Mouse (Mus musculus) liver, embryonic 15.5 days (tissue): Measurements from ENCODE around the gene Tbc1d10a. TPM values are rescaled to one million over a fixed set of nuclear protein-coding genes. Genes with fewer than 3 reads are reported as not detected.

Experiments used
- ATAC-seq: fragments of 200-750 bp; cut with Nextera tagmentation; 2 replicates; pipeline ENCODE4 v1.8.0; 2017; ENCODE audit warnings: moderate number of reproducible peaks, mild to moderate bottlenecking, moderate library complexity; ENCODE audit not compliant: insufficient read depth
- H3K27ac ChIP-seq: fragments of 300-500 bp; sonication (generic); replicated peaks from 2 replicates; pipeline ENCODE4 v1.5.1; 2015; ENCODE audit warnings: mild to moderate bottlenecking, inconsistent platforms
- H3K27me3 ChIP-seq: fragments of 300-500 bp; sonication (generic); 2 replicates; pipeline ENCODE4 v1.6.1; 2015; ENCODE audit warnings: mild to moderate bottlenecking, inconsistent platforms
- H3K36me3 ChIP-seq: fragments of 300-500 bp; sonication (generic); replicated peaks from 2 replicates; pipeline ENCODE4 v1.6.1; 2015; ENCODE audit warnings: moderate library complexity, mild to moderate bottlenecking, inconsistent platforms
- H3K4me1 ChIP-seq: fragments of 300-500 bp; sonication (generic); replicated peaks from 2 replicates; pipeline ENCODE4 v1.6.1; 2015; ENCODE audit warnings: inconsistent platforms
- H3K4me2 ChIP-seq: fragments of 300-500 bp; sonication (generic); 2 replicates; pipeline ENCODE4 v1.6.1; 2015; ENCODE audit warnings: moderate library complexity, mild to moderate bottlenecking, inconsistent platforms
- H3K4me3 ChIP-seq: fragments of 300-500 bp; sonication (generic); replicated peaks from 2 replicates; pipeline ENCODE4 v1.5.1; 2015; ENCODE audit warnings: mild to moderate bottlenecking, inconsistent platforms
- H3K9ac ChIP-seq: fragments of 300-500 bp; sonication (generic); 2 replicates; pipeline ENCODE4 v1.6.1; 2015; ENCODE audit warnings: moderate library complexity, mild to moderate bottlenecking, inconsistent platforms
- H3K9me3 ChIP-seq: fragments of 300-500 bp; sonication (generic); replicated peaks from 2 replicates; pipeline ENCODE4 v1.6.1; 2016; ENCODE audit warnings: inconsistent platforms
- WGBS: fragments of 180-500 bp; shearing (Covaris S2); methylation state at CpG from one replicate; pipeline ENCODE4 v1.1.7; 2015; ENCODE audit warnings: mixed read lengths; ENCODE audit not compliant: insufficient replicate concordance; 5-methylcytosine and 5-hydroxymethylcytosine counted together
- microRNA-seq: library from miRNA; unstranded; fragments of <30 nt; microRNA quantifications from one replicate; pipeline ENCODE4, GENCODE M21; 2016
- polyA plus RNA-seq: library from polyadenylated mRNA; unstranded; fragments of >200 nt; fragmentation: Nextera tagmentation; extraction: Ambion mirVana; gene quantifications from 2 replicates; pipeline ENCODE4 v1.2.1, GENCODE M21; 2015

The Tbc1d10a gene
- polyA plus RNA-seq, 1 experiment from 2014 or later, result 7.0 TPM

DNA sequence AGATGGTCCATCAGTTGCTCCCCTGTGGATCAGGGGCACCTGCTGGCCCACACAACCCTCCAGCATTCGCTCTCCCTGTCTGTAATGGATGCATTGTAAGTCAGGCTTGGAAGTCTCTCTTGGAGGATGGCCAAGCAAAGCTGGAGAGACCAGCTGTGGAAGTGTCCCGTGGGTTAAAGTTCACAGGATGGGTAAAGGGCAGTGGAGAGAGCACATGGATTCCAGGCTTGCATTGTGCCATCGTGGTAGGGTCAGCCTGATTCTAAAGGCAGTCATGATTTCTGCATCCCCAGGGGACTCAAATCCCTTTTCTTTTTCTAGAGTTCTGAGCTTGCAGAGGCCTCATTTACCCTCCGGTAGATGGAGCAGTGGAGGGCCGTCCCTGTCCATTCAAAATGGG, 71.2 kb downstream of the Tbc1d10a start:
- no peaks in the 10 kb centered on the region for H3K9me3 ChIP-seq
- no peaks in the 10 kb centered on the region for H3K36me3 ChIP-seq
- 61% methylated on average over 5 of the region's 5 CpGs for WGBS
- no peak overlapping the region for H3K9ac ChIP-seq
- no peak overlapping the region for H3K4me3 ChIP-seq
- no peak overlapping the region for H3K4me2 ChIP-seq
- H3K4me1 ChIP-seq, result peaks cover 35% of the 10 kb centered on the region
- no peak overlapping the region for H3K27ac ChIP-seq
- ATAC-seq, result no peak
- H3K27me3 ChIP-seq, result peaks cover 5% of the 10 kb centered on the region; the same call in 1 of the 2 replicates

DNA sequence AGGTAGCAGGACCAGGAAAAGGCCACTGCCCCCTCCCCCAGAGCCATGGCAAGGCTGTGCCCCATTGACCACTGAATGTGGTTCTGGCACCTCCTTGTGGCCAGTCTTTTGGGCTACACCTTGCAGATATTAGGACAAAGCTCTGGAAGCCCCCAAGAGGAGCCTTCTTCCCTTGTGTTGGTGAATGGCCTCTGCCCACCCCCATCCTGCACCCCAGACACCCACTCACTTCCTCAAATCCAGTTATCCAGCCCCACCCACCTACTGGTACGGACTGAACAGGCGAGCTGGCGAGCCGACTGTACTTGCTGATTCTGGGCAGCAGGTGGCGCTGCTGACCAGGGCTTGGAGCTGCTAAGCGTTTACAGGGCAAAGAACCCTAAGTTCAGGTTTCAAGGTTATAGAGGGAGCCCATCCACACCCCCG, 72.1 kb downstream of the Tbc1d10a start:
- H3K4me2 ChIP-seq, result peak overlapping the region; percentile 50
- H3K9me3 ChIP-seq, result no peaks in the 10 kb centered on the region
- H3K27ac ChIP-seq, result no peak overlapping the region
- peaks cover 8% of the 10 kb centered on the region for H3K27me3 ChIP-seq
- H3K4me1 ChIP-seq, result peaks cover 37% of the 10 kb centered on the region
- WGBS, result under 1% methylated on average over 7 of the region's 7 CpGs
- H3K9ac ChIP-seq, result no peak overlapping the region
- no peaks in the 10 kb centered on the region for H3K36me3 ChIP-seq
- ATAC-seq, result peak; percentile 60
- H3K4me3 ChIP-seq, result no peak overlapping the region

DNA sequence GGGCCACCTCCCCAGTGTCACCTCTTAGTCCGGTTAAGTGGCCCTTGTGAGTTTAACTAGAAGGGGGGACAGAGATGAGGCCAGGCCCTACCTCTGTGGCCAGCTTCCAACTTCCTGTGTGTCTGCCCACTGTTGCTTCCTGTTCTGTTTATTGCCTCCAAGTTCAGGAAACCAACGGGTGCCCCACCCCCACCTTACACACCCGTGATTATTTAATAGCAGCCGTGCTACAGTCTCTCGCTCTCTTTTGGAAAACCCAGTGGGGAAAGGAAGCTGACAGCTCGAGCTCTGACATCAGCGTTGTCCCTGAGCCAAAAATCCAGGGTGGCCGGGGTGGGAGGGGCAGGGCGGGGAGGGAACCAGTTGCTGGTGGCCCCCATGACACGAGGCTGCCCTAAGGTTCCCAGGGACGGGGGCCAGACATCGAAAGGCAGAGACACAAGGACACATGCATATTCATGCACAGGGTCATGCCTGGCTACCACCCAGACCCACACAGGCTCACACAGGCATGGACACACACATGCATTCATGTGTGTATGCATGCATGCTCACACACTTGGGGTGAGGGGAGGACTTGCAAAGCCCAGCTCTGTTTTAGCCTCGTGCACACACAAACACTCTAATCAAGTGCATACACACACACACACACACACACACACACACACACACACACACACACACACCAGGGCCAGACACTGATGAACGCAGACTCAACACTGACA, 74.0 kb downstream of the Tbc1d10a start:
- Histone ChIP-seq H3K9me3 (no peaks in the 10 kb centered on the region), H3K36me3 (no peaks in the 10 kb centered on the region), H3K4me2 (peak overlapping the region; percentile 44), H3K27ac (no peak overlapping the region), H3K9ac (no peak overlapping the region), H3K4me3 (no peak overlapping the region), H3K27me3 (peaks cover 28% of the 10 kb centered on the region), H3K4me1 (peaks cover 37% of the 10 kb centered on the region)
- 13% methylated on average over 14 of the region's 14 CpGs for WGBS
- no peak for ATAC-seq

DNA sequence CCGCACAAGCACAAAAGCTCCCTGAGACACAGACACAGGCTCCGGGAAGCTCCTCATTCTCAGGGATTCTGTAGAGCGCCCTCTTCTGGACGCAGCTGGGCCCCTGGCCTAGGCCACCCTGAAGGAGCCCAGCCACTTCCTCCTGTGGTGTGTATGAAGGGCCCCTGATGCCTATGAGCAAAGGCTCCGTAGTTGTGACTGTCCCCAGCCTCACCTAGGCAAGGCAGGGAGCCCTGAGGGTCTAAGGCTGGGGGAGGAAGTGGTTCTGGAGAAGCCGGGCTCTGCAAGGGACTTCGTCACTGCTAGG, 74.6 kb downstream of the Tbc1d10a start:
- Histone ChIP-seq H3K27ac (no peak overlapping the region), H3K36me3 (no peaks in the 10 kb centered on the region), H3K4me2 (peak overlapping the region; percentile 44; the same call in 1 of the 2 replicates), H3K4me3 (no peak overlapping the region), H3K9ac (no peak overlapping the region), H3K27me3 (peaks cover 33% of the 10 kb centered on the region), H3K4me1 (peaks cover 39% of the 10 kb centered on the region), H3K9me3 (no peaks in the 10 kb centered on the region)
- 0 out of 2 replicates have a peak, but pooled peaks have one; percentile 6 for ATAC-seq
- 26% methylated on average over 7 of the region's 7 CpGs for WGBS

DNA sequence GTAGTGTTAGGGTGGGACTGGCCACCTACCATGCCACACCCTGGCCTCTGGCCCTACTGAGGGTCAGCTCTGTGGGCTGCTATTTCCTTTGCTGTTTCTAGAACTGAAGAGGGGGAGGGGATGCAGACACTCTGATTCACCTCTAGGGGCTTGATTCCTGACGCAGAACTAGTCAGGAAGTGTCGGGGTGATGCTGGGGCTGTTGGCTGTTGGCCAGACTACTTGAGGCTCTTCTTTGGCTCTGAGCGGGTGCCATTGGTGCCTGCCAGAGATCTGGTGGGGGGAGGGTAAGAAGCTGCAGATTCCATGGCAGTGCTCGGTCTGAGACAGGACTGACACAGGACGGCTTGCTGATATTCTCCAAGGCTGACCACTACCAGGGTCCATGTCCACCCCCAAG, 75.4 kb downstream of the Tbc1d10a start:
- H3K9me3 ChIP-seq, result no peaks in the 10 kb centered on the region
- no peak overlapping the region for H3K4me2 ChIP-seq
- no peak overlapping the region for H3K9ac ChIP-seq
- peaks cover 41% of the 10 kb centered on the region for H3K27me3 ChIP-seq
- H3K36me3 ChIP-seq, result no peaks in the 10 kb centered on the region
- no peak for ATAC-seq
- WGBS, result 39% methylated on average over 5 of the region's 5 CpGs
- no peak overlapping the region for H3K4me3 ChIP-seq
- H3K27ac ChIP-seq, result no peak overlapping the region
- H3K4me1 ChIP-seq, result peaks cover 40% of the 10 kb centered on the region

DNA sequence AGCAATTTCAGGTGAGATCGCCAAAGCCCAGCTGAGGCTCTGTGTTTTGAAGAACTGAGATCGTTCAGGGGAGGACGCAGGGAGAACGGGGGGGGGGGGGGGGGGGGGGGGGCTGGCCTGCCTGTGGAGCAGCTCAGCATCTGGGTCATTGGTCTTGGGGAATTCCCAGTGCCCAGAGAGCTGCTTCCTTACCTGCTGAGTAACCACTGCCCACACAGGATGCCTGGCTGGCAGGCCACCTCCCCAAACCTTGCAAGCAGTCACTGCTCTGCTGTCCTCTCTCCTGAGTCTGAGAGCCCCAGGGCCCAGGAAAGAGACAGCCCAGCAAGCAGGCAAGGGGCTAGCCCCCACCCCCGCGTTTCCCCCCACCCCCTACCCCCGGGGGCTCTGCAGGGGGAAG, 76.3 kb downstream of the Tbc1d10a start:
- 27% methylated on average over 7 of the region's 7 CpGs for WGBS
- no peak for ATAC-seq
- H3K36me3 ChIP-seq, result no peaks in the 10 kb centered on the region
- H3K4me3 ChIP-seq, result no peak overlapping the region
- H3K9ac ChIP-seq, result no peak overlapping the region
- H3K4me2 ChIP-seq, result no peak overlapping the region
- peaks cover 36% of the 10 kb centered on the region for H3K4me1 ChIP-seq
- peaks cover 50% of the 10 kb centered on the region for H3K27me3 ChIP-seq
- H3K27ac ChIP-seq, result no peak overlapping the region
- no peaks in the 10 kb centered on the region for H3K9me3 ChIP-seq

DNA sequence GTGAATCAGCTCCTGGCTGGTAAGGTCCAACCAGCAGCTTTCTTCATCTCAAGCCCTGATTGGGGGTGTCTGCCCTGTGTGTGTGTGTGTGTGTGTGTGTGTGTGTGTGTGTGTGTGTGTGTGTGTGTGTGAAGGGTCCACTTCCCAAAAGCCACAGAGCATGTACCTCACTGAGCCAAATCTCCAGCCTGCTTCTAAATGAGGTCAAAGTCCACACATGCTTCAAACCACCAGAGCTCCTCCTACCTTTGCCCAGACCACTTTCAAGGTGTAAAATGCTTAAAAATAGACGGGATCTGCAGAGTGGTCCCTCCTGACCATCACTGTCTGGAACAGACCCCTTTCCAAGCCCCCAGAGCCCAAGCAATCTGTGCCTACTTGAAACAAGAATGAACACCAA, 76.7 kb downstream of the Tbc1d10a start:
- Histone ChIP-seq H3K4me1 (peaks cover 32% of the 10 kb centered on the region), H3K9me3 (no peaks in the 10 kb centered on the region), H3K27ac (no peak overlapping the region), H3K36me3 (no peaks in the 10 kb centered on the region), H3K4me2 (no peak overlapping the region), H3K9ac (no peak overlapping the region), H3K4me3 (no peak overlapping the region), H3K27me3 (peaks cover 55% of the 10 kb centered on the region)
- WGBS, result 31% methylated on average over 1 of the region's 1 CpGs
- ATAC-seq, result no peak

DNA sequence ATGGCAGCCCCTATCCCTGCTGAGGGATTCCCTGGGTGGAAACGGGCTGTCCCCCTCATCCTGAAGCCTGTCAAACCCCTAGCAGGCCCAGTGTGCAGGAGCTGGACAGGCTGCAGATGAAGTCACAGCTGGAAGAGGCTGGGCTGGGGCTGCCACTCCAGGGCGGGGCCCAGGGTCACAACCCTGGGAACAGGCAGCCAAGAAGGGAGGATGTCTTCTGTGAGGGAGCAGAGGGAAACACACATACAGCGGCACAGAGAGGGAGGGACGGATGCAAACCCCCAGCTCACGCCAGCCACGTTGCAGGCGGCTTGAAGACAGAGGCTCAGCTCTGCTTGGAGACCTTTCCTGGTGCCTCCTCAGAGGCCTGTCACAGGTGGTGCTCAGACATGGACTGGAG, 77.5 kb downstream of the Tbc1d10a start:
- 66% methylated on average over 7 of the region's 7 CpGs for WGBS
- Histone ChIP-seq H3K9me3 (no peaks in the 10 kb centered on the region), H3K4me2 (no peak overlapping the region), H3K27ac (no peak overlapping the region), H3K36me3 (no peaks in the 10 kb centered on the region), H3K27me3 (peaks cover 62% of the 10 kb centered on the region), H3K4me1 (peaks cover 27% of the 10 kb centered on the region), H3K9ac (no peak overlapping the region), H3K4me3 (no peak overlapping the region)
- ATAC-seq, result no peak

Small RNA genes within 50 kb of the gene (microRNA-seq; reads per million reads assigned to microRNA genes)
- gene Mir3060, result 3.0 reads per million, percentile 7 among the genes with 10 or more reads in this experiment

Other genes with a start within 250 kb of the Tbc1d10a start
- 36.5 and 37.2 TPM in 2 replicates for gene Pes1, start 222.8 kb upstream of the Tbc1d10a start, polyA plus RNA-seq
- 0.17 TPM in 1 of 2 replicates, not detected in the other for gene 4930556J24Rik, start 210.0 kb upstream of the Tbc1d10a start, polyA plus RNA-seq
- 1.6 and 2.1 TPM in 2 replicates for gene Gal3st1, start 203.2 kb upstream of the Tbc1d10a start, polyA plus RNA-seq
- gene Sec14l4, start 155.3 kb upstream of the Tbc1d10a start, polyA plus RNA-seq, result 3.6 and 5.1 TPM in 2 replicates
- gene Sec14l3, start 121.9 kb upstream of the Tbc1d10a start, polyA plus RNA-seq, result not detected in 2 replicates
- 20.4 and 23.2 TPM in 2 replicates for gene Mtfp1, start 91.3 kb upstream of the Tbc1d10a start, polyA plus RNA-seq
- gene Sec14l2, start 63.4 kb upstream of the Tbc1d10a start, polyA plus RNA-seq, result 9.1 and 11.0 TPM in 2 replicates
- gene Rnf215, start 51.6 kb upstream of the Tbc1d10a start, polyA plus RNA-seq, result 5.0 and 5.9 TPM in 2 replicates
- gene Ccdc157, start 26.5 kb upstream of the Tbc1d10a start, polyA plus RNA-seq, result 0.47 and 0.76 TPM in 2 replicates
- gene Sf3a1, start 26.4 kb upstream of the Tbc1d10a start, polyA plus RNA-seq, result 19.3 and 19.4 TPM in 2 replicates
- 1.5 TPM in 2 replicates for gene Castor1, start 31.4 kb downstream of the Tbc1d10a start, polyA plus RNA-seq
- gene Osm, start 49.6 kb downstream of the Tbc1d10a start, polyA plus RNA-seq, result 0.50 TPM in 2 replicates
- not detected in 2 replicates for gene Lif, start 70.8 kb downstream of the Tbc1d10a start, polyA plus RNA-seq